Mouse (Mus musculus) embryonic facial prominence, embryonic 12.5 days (tissue): ENCODE measurements at regions not wholly inside any gene's neighbourhood (a gene's known extent, or its start where the extent isn't known, plus 50 kb on each side); places are given as distances from the start of the nearest gene placed in this dataset.

Source experiments
- ATAC-seq: fragments of 200-750 bp; cut with Nextera tagmentation; 2 replicates; pipeline ENCODE4 v1.8.0; 2017; ENCODE audit not compliant: insufficient number of reproducible peaks, insufficient read depth, low FRiP score, low TSS enrichment
- H3K27ac ChIP-seq: fragments of 300-500 bp; sonication (generic); 2 replicates; pipeline ENCODE4 v1.5.1; 2016; ENCODE audit warnings: mild to moderate bottlenecking
- H3K27me3 ChIP-seq: fragments of 300-500 bp; sonication (generic); 2 replicates; pipeline ENCODE4 v1.6.1; 2016; ENCODE audit warnings: mild to moderate bottlenecking, moderate library complexity
- H3K36me3 ChIP-seq: fragments of 300-500 bp; sonication (generic); 2 replicates; pipeline ENCODE4 v1.6.1; 2016; ENCODE audit warnings: mild to moderate bottlenecking
- H3K4me1 ChIP-seq: fragments of 300-500 bp; sonication (generic); 2 replicates; pipeline ENCODE4 v1.6.1; 2016
- H3K4me2 ChIP-seq: fragments of 300-500 bp; sonication (generic); replicated peaks from 2 replicates; pipeline ENCODE4 v1.6.1; 2016; ENCODE audit warnings: mild to moderate bottlenecking, moderate library complexity
- H3K4me3 ChIP-seq: fragments of 300-500 bp; sonication (generic); 2 replicates; pipeline ENCODE4 v1.5.1; 2016; ENCODE audit warnings: mild to moderate bottlenecking
- H3K9ac ChIP-seq: fragments of 300-500 bp; sonication (generic); 2 replicates; pipeline ENCODE4 v1.6.1; 2016; ENCODE audit warnings: mild to moderate bottlenecking, moderate library complexity
- H3K9me3 ChIP-seq: fragments of 300-500 bp; sonication (generic); 2 replicates; pipeline ENCODE4 v1.6.1; 2016; ENCODE audit warnings: mild to moderate bottlenecking, moderate library complexity
- WGBS: fragments of 180-500 bp; shearing (Covaris S2); methylation state at CpG from one replicate; pipeline ENCODE4 v1.1.7; 2016; 5-methylcytosine and 5-hydroxymethylcytosine counted together

GRCm38 (mm10) chr10:72393279-72394041 lies 261.2 kb upstream of the Zwint start:
- Histone ChIP-seq H3K36me3 (no peaks in the 10 kb centered on the region), H3K27me3 (no peaks in the 10 kb centered on the region), H3K27ac (no peak overlapping the region), H3K4me3 (no peak overlapping the region), H3K9me3 (no peaks in the 10 kb centered on the region), H3K4me1 (no peaks in the 10 kb centered on the region), H3K9ac (no peak overlapping the region), H3K4me2 (no peak overlapping the region)
- WGBS, result 80% methylated on average over 12 of the region's 12 CpGs
- ATAC-seq, result no peak

GRCm38 (mm10) chr10:72394367-72394766 lies 260.3 kb upstream of the Zwint start:
- Histone ChIP-seq H3K27me3 (no peaks in the 10 kb centered on the region), H3K9ac (no peak overlapping the region), H3K9me3 (no peaks in the 10 kb centered on the region), H3K4me3 (no peak overlapping the region), H3K36me3 (no peaks in the 10 kb centered on the region), H3K4me1 (no peaks in the 10 kb centered on the region), H3K4me2 (no peak overlapping the region), H3K27ac (no peak overlapping the region)
- WGBS, result 90% methylated on average over 1 of the region's 1 CpGs
- ATAC-seq, result no peak

GRCm38 (mm10) chr10:72403290-72403689 lies 251.4 kb upstream of the Zwint start:
- ATAC-seq, result no peak
- Histone ChIP-seq H3K27me3 (no peaks in the 10 kb centered on the region), H3K36me3 (no peaks in the 10 kb centered on the region), H3K4me3 (no peak overlapping the region), H3K9me3 (no peaks in the 10 kb centered on the region), H3K27ac (no peak overlapping the region), H3K9ac (no peak overlapping the region), H3K4me2 (no peak overlapping the region), H3K4me1 (no peaks in the 10 kb centered on the region)
- WGBS, result 63% methylated on average over 4 of the region's 4 CpGs

- Histone ChIP-seq H3K27ac (no peak overlapping the region), H3K4me1 (no peaks in the 10 kb centered on the region), H3K36me3 (no peaks in the 10 kb centered on the region), H3K27me3 (no peaks in the 10 kb centered on the region), H3K4me3 (no peak overlapping the region), H3K9me3 (no peaks in the 10 kb centered on the region), H3K9ac (no peak overlapping the region), H3K4me2 (no peak overlapping the region)
- 65% methylated on average over 3 of the region's 3 CpGs for WGBS
- no peak for ATAC-seq
Observed at GRCm38 (mm10) chr10:72410305-72410704, 244.3 kb upstream of the Zwint start.

- ATAC-seq, result no peak
- no peak overlapping the region for H3K9ac ChIP-seq
- no peaks in the 10 kb centered on the region for H3K36me3 ChIP-seq
- H3K4me3 ChIP-seq, result no peak overlapping the region
- H3K9me3 ChIP-seq, result no peaks in the 10 kb centered on the region
- WGBS, result 76% methylated on average over 6 of the region's 6 CpGs
- H3K27ac ChIP-seq, result no peak overlapping the region
- no peaks in the 10 kb centered on the region for H3K4me1 ChIP-seq
- no peak overlapping the region for H3K4me2 ChIP-seq
- H3K27me3 ChIP-seq, result no peaks in the 10 kb centered on the region
Observed at GRCm38 (mm10) chr10:72411670-72412069, 243.0 kb upstream of the Zwint start.

GRCm38 (mm10) chr10:72454629-72455028 lies 200.0 kb upstream of the Zwint start:
- WGBS, result 90% methylated on average over 4 of the region's 4 CpGs
- no peaks in the 10 kb centered on the region for H3K36me3 ChIP-seq
- H3K4me1 ChIP-seq, result no peaks in the 10 kb centered on the region
- H3K27me3 ChIP-seq, result no peaks in the 10 kb centered on the region
- no peaks in the 10 kb centered on the region for H3K9me3 ChIP-seq
- no peak overlapping the region for H3K9ac ChIP-seq
- no peak for ATAC-seq
- no peak overlapping the region for H3K4me3 ChIP-seq
- H3K4me2 ChIP-seq, result no peak overlapping the region
- no peak overlapping the region for H3K27ac ChIP-seq

- Histone ChIP-seq H3K9ac (no peak overlapping the region), H3K27me3 (no peaks in the 10 kb centered on the region), H3K4me1 (no peaks in the 10 kb centered on the region), H3K36me3 (no peaks in the 10 kb centered on the region), H3K9me3 (no peaks in the 10 kb centered on the region), H3K4me2 (no peak overlapping the region), H3K4me3 (no peak overlapping the region), H3K27ac (no peak overlapping the region)
- 57% methylated on average over 3 of the region's 3 CpGs for WGBS
- ATAC-seq, result no peak
Observed at GRCm38 (mm10) chr10:72484315-72484714, 170.3 kb upstream of the Zwint start.

GRCm38 (mm10) chr10:72532431-72532830 lies 122.2 kb upstream of the Zwint start:
- H3K27me3 ChIP-seq, result no peaks in the 10 kb centered on the region
- H3K4me2 ChIP-seq, result no peak overlapping the region
- H3K27ac ChIP-seq, result no peak overlapping the region
- H3K9me3 ChIP-seq, result no peaks in the 10 kb centered on the region
- H3K4me1 ChIP-seq, result no peaks in the 10 kb centered on the region
- ATAC-seq, result no peak
- no peaks in the 10 kb centered on the region for H3K36me3 ChIP-seq
- no peak overlapping the region for H3K4me3 ChIP-seq
- H3K9ac ChIP-seq, result no peak overlapping the region
- WGBS, result 54% methylated on average over 3 of the region's 3 CpGs

GRCm38 (mm10) chr10:72533427-72533826 lies 121.2 kb upstream of the Zwint start:
- H3K27me3 ChIP-seq, result no peaks in the 10 kb centered on the region
- no peak overlapping the region for H3K4me2 ChIP-seq
- WGBS, result 81% methylated on average over 3 of the region's 3 CpGs
- no peaks in the 10 kb centered on the region for H3K36me3 ChIP-seq
- no peak overlapping the region for H3K27ac ChIP-seq
- no peak overlapping the region for H3K4me3 ChIP-seq
- H3K9ac ChIP-seq, result no peak overlapping the region
- H3K4me1 ChIP-seq, result no peaks in the 10 kb centered on the region
- no peak for ATAC-seq
- H3K9me3 ChIP-seq, result no peaks in the 10 kb centered on the region

GRCm38 (mm10) chr10:72533859-72534258 lies 120.8 kb upstream of the Zwint start:
- no peak overlapping the region for H3K4me3 ChIP-seq
- no peaks in the 10 kb centered on the region for H3K9me3 ChIP-seq
- no peaks in the 10 kb centered on the region for H3K27me3 ChIP-seq
- no peaks in the 10 kb centered on the region for H3K36me3 ChIP-seq
- H3K4me1 ChIP-seq, result no peaks in the 10 kb centered on the region
- H3K9ac ChIP-seq, result no peak overlapping the region
- 86% methylated on average over 4 of the region's 4 CpGs for WGBS
- H3K27ac ChIP-seq, result no peak overlapping the region
- no peak overlapping the region for H3K4me2 ChIP-seq
- ATAC-seq, result no peak

- WGBS, result 90% methylated on average over 1 of the region's 1 CpGs
- Histone ChIP-seq H3K36me3 (no peaks in the 10 kb centered on the region), H3K4me3 (no peak overlapping the region), H3K9me3 (no peaks in the 10 kb centered on the region), H3K27me3 (no peaks in the 10 kb centered on the region), H3K4me2 (no peak overlapping the region), H3K4me1 (no peaks in the 10 kb centered on the region), H3K9ac (no peak overlapping the region), H3K27ac (no peak overlapping the region)
- no peak for ATAC-seq
Observed at GRCm38 (mm10) chr10:72549564-72549963, 105.1 kb upstream of the Zwint start.

GRCm38 (mm10) chr10:72551561-72551960 lies 103.1 kb upstream of the Zwint start:
- no peak overlapping the region for H3K4me2 ChIP-seq
- no peak overlapping the region for H3K9ac ChIP-seq
- no peaks in the 10 kb centered on the region for H3K9me3 ChIP-seq
- H3K27ac ChIP-seq, result no peak overlapping the region
- ATAC-seq, result no peak
- no peaks in the 10 kb centered on the region for H3K27me3 ChIP-seq
- 74% methylated on average over 7 of the region's 7 CpGs for WGBS
- no peak overlapping the region for H3K4me3 ChIP-seq
- no peaks in the 10 kb centered on the region for H3K36me3 ChIP-seq
- no peaks in the 10 kb centered on the region for H3K4me1 ChIP-seq
